Mouse (Mus musculus) kidney, adult 11 months (tissue): ENCODE data around the gene Cemip.
"Not testable (repeated sequence)": the region's sequence is repeated elsewhere in the genome, so short reads cannot be mapped to it uniquely, and the experiment has no call there.

Source experiments
- DNase-seq: peaks from one replicate; pipeline ENCODE4 v3.0.0; 2022

The Cemip gene

GRCm38 (mm10) chr7:83952511-83952910 lies 133.8 kb downstream of the Cemip start:
- DNase-seq = no peak

GRCm38 (mm10) chr7:83951327-83951726 lies 135.0 kb downstream of the Cemip start:
- DNase-seq = peak; percentile 8

DNA sequence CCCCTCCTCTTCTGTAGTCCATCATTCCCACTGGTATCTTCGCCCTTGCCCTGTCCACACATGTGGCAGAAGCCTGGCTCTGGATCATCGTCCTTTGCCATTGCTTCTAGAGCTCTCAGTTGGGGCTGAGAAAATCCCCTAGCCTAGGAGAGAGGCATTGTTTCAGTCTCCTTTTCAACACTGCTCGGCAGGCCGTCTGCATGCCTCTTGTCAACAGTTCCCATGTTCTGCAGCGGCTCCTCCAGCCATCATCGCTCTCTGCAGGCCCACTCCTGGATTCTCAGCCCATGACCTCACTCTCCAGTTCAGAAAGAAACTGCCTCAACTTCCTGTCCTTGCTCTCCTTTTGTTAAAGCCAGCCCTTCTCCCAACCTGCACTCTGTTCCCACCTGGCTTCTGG lies 136.6 kb downstream of the Cemip start:
- no peak for DNase-seq

DNA sequence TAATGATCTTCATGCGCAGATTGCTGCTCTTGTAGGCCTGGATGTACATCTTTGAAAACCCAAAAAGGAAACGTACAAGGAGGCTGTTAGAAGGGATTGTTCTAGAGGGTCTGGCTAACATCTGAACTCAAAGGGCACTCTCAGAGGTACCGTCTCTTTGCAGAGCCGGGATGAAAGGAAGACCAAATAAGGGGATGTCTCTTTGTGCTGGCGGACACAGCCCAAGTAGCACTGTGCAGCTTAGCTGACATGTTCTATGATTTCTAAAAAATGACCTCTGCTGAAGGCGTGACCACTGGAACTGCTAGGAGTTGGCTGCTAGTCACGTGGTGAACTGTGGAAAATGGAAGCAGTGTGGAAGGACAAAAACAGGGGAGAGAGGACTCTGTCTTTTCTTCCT lies 137.6 kb downstream of the Cemip start:
- DNase-seq = no peak

GRCm38 (mm10) chr7:83941701-83942101 lies 144.6 kb downstream of the Cemip start:
- no peak for DNase-seq

GRCm38 (mm10) chr7:83940136-83940535 lies 146.2 kb downstream of the Cemip start:
- no peak for DNase-seq

GRCm38 (mm10) chr7:83939017-83939721 lies 147.1 kb downstream of the Cemip start:
- DNase-seq = no peak

DNA sequence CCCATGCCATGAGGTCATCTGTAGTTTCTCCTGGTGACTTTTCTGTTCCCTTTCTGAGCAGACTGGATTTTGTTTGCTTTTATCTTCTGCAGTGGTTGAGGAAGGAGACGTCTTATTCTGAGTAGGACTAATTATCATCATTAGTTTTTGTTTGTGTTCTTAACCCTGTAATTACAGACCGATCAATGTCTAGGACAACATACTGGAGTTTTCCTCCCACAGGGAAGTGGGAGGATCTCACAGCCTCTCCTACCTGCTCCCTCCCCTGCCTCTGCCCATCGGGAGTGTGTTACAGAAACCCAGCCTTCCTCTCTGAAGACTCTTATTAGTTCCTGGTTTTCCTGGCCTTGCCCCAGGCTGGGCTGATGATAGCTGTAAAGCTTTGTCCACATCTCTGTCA lies 164.7 kb downstream of the Cemip start:
- DNase-seq = no peak

GRCm38 (mm10) chr7:83920241-83920640 lies 166.1 kb downstream of the Cemip start:
- no peak for DNase-seq

GRCm38 (mm10) chr7:83914566-83914965 lies 171.7 kb downstream of the Cemip start:
- peak; percentile 46 for DNase-seq

GRCm38 (mm10) chr7:83913995-83914394 lies 172.3 kb downstream of the Cemip start:
- no peak for DNase-seq

DNA sequence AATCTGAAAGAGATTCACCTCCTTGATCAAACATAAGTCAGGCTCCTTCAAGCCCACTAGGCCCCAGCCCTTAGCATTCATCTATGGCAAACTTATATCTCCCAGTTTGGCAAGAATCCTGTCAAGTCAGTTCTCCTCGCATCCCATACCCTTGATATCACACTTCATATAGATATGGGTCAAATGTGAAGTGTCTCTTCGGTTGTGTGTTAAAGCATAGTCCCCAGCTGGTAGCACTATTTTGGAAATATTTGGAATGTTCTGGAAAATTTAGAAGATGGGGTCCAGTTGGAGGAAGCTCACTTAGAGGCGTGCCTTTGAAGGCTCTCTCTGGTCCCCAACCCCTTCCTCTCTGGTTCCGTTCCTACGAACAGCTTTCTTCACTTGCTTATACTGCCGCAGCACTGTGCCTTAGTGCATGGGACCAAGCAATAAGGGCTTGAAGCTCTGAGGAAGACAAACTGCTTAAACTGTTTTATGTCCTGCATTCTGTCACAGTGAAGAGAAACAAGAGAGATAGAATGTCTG lies 172.8 kb downstream of the Cemip start:
- no peak for DNase-seq

GRCm38 (mm10) chr7:83911909-83912308 lies 174.4 kb downstream of the Cemip start:
- no peak for DNase-seq

- no peak for DNase-seq
Observed at GRCm38 (mm10) chr7:83904831-83905230, 181.5 kb downstream of the Cemip start.

DNA sequence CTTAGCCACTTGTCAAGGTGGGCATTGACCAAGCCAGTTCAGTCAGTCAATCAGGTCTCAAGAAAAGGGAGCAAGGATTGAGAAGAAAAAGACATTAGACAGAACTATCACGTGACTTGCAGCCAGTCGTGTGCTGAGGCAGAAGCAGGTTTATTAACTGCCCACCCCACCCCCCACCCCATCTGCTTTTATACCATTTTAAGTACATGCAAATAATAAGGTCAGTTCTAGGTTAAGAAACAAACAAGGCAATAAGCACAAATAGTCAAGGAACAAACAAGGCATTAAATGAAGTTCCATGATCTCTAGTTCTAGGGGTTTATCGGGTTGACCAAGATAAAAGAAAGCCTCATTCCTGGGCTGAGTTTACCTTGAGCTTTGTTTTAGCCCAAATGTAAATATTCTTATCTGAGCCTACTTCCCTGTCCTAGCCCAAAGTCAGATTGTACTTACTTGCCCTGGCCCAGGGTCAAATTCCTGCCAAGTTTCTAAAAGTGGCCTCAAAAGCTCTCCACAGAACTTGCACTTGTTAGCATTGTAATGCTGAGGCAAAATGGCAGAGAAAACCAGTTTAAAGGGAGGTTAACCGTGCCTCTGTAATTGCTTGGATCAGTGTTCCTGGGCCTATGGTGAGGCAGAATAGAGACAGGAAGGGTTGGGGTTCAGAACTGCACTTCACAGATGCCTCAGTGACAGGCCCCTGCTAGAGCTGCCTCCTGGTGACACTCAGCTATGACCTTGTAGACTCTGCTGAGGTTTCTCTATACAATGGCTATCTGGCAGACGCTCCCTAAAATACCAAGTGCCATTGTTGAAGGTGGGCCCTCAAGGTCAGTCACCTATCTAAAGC lies 183.8 kb downstream of the Cemip start:
- no peak for DNase-seq

DNA sequence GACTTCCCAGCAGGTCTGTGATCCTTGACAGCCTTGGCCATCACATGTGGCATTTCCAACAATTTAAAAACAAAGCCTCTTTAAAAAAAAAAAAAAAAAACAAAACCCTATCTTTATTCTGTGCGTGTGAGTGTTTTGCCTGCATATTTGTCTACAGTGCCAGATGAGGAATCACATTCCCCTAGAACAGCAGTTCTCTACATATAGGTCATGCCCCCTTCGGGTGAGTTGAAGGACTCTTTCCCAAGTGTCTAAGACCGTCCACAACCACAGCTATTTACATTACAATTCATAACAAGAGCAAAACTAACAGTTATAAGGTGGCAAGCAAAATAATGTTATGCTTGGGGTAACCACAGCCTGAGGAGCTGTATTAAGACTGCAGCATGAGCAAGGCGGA lies 184.9 kb downstream of the Cemip start:
- no peak for DNase-seq

- no peak for DNase-seq
Observed at GRCm38 (mm10) chr7:83900519-83900918, 185.8 kb downstream of the Cemip start.

DNA sequence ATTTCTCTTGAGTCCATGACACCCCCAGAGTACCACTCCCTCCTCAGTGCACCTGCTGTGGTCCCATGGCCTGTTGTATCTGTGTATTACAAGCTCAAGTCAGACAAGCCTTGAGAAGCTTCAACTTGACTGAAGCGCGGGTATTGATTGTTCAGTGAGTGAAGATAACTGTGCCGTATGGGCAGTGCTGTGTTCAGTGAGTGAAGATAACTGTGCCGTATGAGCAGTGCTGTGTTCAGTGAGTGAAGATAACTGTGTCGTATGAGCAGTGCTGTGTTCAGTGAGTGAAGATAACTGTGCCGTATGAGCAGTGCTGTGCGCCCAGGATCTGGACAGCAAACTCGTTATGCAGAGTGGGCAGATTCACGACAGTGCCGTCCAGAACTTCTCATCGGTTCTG lies 188.0 kb downstream of the Cemip start:
- DNase-seq = no peak

- DNase-seq = no peak
Observed at GRCm38 (mm10) chr7:83896077-83896740, 190.1 kb downstream of the Cemip start.

DNA sequence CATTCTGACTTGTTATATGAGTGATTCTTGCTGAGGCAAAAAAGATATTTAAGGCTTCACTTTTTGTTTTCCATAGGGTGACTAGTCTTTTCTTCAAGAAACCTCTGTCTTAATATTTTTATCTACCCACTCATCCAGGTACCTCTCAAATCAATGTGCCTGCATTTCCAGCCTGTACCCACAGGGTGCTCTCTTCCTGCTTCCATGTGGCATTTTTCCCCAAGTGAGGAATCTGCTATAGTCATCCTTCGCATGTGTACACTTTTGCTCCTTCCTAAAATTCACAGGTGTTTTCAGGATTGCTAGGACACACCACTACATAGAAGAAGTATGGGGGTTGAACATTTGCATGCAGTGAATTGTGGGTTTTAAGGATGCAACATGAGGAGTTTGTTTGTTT lies 192.0 kb downstream of the Cemip start:
- DNase-seq = no peak

GRCm38 (mm10) chr7:83892333-83892669 lies 194.0 kb downstream of the Cemip start:
- no peak for DNase-seq

DNA sequence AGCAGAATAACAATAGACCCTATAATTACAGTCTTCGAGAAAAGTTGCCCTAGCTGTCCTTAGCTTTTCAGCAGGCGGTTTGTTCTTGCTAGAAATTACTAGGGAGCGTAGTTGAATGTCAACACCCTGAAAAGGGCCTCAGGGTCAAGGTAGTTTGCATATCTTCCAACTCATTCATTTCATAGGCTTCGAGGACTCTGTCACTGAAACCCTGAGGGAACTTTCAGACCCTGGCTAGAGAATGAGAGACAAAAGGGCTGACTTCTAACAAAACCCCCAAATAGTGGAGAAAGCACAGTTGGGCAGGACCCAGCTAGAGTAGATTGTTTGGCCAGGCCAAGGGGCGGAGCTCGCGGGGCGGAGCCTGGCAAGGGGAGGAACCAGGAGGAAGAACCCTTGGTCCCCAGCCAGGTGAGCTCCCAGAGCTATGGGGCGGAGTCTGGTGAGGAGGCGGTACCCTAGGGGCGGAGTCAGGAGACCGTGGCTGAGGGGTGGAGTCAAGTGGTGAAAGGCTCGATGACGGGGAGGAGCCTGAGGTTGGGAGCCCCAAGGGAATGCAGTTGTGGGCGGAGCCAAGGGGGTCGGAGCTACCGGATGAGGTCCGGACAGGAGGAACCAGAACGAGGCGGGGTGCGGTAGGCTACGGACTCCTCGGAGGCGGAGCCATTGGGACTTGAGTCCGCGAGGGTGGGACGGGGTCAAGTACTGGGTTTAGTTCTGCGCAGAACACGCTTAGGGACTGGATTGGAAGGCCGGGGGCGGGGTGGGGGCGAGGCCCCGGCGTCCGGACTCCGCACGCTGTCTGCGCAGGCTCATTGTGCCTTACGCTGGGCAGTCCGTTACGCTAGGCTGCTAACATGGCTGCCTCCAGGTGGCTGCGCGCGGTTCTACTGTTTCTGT lies 194.6 kb downstream of the Cemip start:
- peak; percentile 100 for DNase-seq

DNA sequence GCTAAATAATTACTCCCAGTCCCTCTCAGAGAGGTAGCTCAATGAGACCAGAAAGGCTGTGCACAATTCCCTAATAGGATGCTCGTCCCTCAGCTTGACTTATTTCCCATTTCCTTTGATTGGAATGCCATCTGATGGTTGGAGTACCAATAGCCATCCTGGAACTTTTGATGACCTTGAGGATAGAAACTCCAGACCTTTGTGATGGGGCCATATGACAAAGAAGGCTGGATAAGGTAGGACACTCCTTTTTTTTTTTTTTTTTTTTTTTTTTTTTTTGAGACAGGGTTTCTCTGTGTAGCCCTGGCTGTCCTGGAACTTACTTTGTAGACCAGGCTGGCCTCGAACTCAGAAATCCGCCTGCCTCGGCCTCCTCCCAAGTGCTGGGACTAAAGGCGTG lies 196.4 kb downstream of the Cemip start:
- not testable (repeated sequence) for DNase-seq
